Mouse (Mus musculus) retina, embryonic 14.5 days (tissue): ENCODE results near the gene Anapc15-ps.

Experiments used
- DNase-seq: peaks from one replicate; pipeline ENCODE4 v3.0.0-alpha.2; 2015; ENCODE audit warnings: low spot score

Anapc15-ps gene

GRCm38 (mm10) chr10:95689833-95690232, 16.6 kb upstream of the Anapc15-ps start:
- no peak for DNase-seq

GRCm38 (mm10) chr10:95689058-95689457, 15.8 kb upstream of the Anapc15-ps start:
- no peak for DNase-seq

DNA sequence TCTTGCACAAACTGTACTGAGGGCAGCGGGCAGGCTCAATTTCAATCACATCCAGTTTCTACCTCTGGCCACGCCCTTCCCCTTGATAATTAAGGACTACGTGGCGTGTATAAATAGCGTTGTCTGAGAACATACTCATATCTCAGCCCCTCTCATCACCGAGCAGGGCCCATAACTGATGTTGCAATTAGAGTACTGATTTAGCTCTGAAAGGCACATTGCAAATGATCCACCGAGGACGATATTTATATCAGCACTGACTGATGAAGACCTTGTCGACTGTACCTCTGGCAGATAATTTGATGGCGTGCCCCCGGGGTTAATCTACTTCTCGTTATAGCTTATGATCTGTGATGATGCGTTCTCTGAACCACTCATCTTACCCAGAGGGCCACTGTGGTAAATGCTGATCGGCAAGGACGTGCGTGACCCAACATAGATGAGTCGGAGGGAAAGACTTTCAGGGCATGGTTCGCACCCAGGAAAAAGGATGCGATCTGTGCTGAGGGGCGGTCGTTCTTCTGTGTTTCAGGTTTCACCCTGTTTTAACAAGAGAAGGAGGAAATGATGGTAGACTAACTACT, 14.4 kb upstream of the Anapc15-ps start:
- no peak for DNase-seq

- no peak for DNase-seq
Observed at GRCm38 (mm10) chr10:95686041-95686440, 12.8 kb upstream of the Anapc15-ps start.

- DNase-seq: peak; percentile 61
Observed at GRCm38 (mm10) chr10:95684782-95685555, 11.7 kb upstream of the Anapc15-ps start.

- DNase-seq: no peak
Observed at GRCm38 (mm10) chr10:95684250-95684649, 11.0 kb upstream of the Anapc15-ps start.

GRCm38 (mm10) chr10:95683735-95684134, 10.5 kb upstream of the Anapc15-ps start:
- no peak for DNase-seq

DNA sequence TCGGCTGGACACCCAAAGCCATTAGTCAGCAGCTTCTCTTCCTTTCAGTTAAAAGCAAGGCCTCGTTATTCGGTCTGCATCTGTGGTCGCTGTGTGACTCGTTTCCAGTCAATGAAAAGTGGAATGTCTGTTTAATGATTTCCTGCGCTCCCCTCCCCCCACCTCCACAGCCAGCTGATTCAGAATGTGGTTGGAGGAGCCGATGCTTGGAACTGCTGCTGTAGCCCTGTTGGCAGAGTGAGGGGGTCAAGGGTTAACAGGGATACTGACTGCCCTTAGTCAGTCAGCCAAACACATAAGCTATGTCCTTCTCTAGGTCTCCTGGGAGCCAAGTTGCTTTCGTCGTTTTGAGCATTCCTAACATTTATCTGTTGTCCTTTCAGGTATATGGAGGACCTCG, 9.7 kb upstream of the Anapc15-ps start:
- no peak for DNase-seq

DNA sequence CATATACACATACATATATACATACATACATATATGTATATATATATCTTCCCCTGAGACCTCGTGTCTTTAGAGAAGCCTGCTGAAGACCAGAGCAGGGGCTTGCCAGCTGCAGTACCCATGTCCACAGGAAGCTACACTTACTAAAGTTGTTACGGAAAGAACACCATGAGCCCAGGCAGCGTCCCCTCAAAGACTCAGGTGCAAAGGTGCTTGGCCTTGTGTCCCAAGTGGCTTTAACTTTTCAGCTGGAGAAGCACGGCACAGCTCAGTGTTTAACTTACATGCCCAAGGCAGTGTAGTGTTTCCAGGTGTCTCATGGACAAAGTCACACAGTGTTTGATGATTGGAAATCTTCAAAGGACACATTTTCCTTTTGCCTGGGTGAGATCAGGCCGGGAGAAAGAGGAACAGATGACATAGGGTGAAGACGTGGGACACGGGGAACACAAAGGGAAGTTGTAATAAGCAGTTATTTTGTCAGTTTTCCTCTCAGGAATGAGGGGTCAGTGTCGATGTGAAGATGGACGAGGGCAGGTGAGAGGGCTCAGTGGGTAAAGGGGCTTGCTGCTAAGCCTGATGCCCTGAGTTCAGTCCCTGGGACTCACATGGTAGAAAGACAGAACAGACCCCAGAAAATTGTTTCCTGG, 9.0 kb upstream of the Anapc15-ps start:
- no peak for DNase-seq

DNA sequence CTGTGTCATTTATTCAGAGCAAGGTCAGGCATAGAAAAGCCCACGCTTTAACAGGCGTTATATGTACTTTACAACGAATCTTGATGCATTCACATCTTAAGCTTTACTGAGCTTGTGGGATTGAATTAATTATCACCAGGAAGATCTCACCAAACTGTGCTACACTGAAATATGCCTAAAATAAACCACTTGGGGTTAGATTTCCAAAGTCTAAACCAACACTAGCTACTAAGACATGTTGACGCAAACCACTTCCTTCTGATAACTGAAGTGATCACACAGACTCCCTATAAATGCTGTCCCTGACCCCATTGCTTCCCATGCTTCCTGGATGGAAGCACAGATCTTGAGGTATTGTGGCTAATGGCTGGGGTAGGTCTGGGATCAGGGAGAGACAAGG, 8.2 kb upstream of the Anapc15-ps start:
- DNase-seq: no peak

- no peak for DNase-seq
Observed at GRCm38 (mm10) chr10:95681058-95681440, 7.8 kb upstream of the Anapc15-ps start.

GRCm38 (mm10) chr10:95680153-95681057, 7.2 kb upstream of the Anapc15-ps start:
- DNase-seq: no peak

GRCm38 (mm10) chr10:95679131-95679530, 5.9 kb upstream of the Anapc15-ps start:
- DNase-seq: no peak

DNA sequence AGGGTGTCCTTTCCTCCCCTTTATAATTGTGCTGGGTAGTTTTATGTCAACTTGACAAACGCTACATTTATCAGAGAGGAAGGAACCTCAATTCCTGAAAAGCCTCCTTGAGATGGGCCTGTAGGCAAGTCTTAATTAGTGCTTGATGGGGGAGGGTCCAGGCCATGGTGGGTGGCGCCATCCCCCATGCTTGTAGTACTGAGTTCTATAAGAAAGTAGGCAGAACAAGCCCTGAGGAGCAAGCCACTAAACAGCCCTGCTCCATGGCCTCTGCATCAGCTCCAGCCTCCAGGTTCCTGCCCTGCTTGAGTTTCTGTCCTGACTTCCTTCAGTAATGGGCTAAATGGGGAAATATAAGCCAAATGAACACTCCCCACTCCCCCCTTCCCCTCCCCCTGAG, 5.4 kb upstream of the Anapc15-ps start:
- no peak for DNase-seq

GRCm38 (mm10) chr10:95678241-95678640, 5.0 kb upstream of the Anapc15-ps start:
- no peak for DNase-seq

DNA sequence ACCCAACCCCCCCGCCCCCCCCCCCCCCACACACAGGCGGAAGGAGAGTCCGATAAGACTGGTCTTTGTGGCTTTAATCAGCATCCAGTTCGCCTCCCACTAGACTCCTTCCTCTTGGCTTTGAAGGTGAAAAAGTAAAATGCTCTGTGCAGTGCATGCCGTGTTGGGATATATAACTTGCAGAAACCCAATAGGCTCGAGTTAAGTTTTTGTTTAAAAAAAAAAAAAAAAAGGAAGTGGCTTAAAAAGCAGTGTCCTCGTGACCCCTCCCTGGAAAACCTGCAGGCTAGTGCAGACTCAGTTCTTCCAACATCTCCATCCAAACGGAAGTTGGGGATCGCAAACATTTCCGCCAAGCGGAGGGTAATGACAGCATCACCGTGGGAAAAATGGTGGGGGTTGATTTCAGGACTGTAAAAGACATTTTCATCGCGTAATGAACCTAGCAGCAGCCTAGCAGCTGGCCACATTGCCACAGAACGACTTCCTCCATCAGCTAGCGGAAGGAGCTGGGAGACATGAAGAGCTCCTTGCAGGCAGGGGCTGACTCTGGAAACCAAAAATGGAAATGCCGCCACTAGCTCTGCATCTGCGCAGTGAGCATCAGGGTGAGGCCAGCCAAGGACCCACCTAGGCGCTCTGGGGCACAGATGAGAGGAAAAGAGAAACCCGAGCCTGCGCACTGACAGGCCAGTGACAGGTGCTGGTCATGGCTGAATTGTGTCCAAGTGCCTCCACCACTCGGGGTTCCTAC, 4.3 kb upstream of the Anapc15-ps start:
- DNase-seq: no peak

- DNase-seq: no peak
Observed at GRCm38 (mm10) chr10:95676991-95677355, 3.7 kb upstream of the Anapc15-ps start.

GRCm38 (mm10) chr10:95676387-95676786, 3.1 kb upstream of the Anapc15-ps start:
- DNase-seq: no peak

DNA sequence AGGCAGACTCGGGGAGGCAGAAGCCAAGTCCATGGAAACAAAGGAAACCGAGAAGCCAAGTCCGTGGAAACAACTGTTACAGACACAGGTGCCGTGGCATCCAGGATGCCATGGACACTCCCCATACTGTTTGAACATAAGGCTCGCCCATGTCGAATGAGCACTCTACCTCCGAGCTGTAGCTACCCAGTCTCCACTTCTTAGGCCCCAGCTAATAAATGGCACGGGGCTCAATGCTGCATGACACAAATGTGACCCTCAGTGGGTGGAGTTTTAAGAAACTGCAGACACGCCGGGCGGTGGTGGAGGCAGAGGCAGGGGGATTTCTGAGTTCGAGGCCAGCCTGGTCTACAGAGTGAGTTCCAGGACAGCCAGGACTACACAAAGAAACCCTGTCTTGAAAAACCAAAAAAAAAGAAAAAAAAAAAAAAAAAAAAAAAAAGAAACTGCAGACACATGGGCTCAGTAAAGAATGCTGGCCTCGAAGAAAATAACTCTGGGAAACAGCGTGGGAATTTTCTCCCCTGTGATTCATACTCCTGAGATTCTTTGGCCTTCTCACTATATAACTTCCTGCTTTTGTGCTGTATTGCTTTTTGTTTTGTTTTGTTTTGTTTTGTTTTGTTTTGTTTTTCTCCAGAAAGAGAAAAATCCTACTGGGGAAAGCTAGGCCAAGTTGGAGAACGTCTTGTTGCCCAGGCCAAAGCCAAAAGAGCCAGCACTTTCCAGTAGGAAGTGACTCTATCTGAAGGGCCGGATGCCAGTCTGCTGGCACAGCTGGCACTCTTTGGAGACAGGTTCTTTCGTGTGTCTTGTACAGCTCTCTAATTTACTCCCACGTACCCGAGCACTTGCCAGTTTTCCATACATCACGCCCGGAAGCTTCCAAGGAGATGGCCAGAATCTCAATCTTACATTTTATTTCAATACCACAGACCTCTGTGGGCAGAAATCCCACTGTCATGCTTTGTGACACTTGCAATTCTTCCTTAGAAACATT, 2.2 kb downstream of the Anapc15-ps start:
- DNase-seq: no peak

DNA sequence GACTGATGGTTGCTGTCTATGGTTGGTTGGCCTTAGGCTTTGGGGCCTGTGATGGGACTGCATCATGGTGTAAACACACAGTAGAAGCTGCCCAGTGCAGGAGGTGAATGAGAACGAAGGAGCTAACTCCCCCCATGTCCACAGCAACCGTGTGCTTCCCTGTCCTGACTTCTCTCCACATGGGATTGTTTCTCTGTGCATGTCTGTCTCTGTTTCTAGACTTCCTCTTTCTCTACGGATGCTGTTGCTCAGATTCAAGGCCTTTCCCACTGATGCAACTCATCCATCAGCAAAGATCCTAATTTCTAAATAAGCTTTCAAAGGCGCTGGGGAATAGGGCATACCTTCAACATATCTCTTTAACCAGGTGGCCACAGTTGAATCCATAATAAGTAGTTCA, 3.4 kb downstream of the Anapc15-ps start:
- DNase-seq: no peak
